Mouse (Mus musculus) kidney, embryonic 14.5 days (tissue): ENCODE results near the gene Bloc1s3. TPM values are rescaled to one million over a fixed set of nuclear protein-coding genes. Genes with fewer than 3 reads are reported as not detected.
A peak's percentile ranks its signal among the peaks of the same experiment; 100 is the strongest.

ENCODE experiments used
- ATAC-seq: fragments of 200-750 bp; cut with Nextera tagmentation; 2 replicates; pipeline ENCODE4 v1.8.0; 2017; ENCODE audit warnings: moderate number of reproducible peaks, mild to moderate bottlenecking, moderate TSS enrichment, moderate library complexity; ENCODE audit not compliant: low FRiP score, low TSS enrichment
- H3K27ac ChIP-seq: fragments of 300-500 bp; sonication (generic); 2 replicates; pipeline ENCODE4 v1.5.1; 2014; ENCODE audit warnings: low read depth, mild to moderate bottlenecking, low read length, moderate library complexity, mixed read lengths
- H3K27me3 ChIP-seq: fragments of 300-500 bp; sonication (generic); 2 replicates; pipeline ENCODE4 v1.6.1; 2014; ENCODE audit warnings: mild to moderate bottlenecking, low read length; ENCODE audit not compliant: control insufficient read depth, insufficient read depth
- H3K36me3 ChIP-seq: fragments of 300-500 bp; sonication (generic); 2 replicates; pipeline ENCODE4 v1.6.1; 2014; ENCODE audit warnings: low read length, mixed read lengths; ENCODE audit not compliant: control insufficient read depth, insufficient read depth
- H3K4me1 ChIP-seq: fragments of 300-500 bp; sonication (generic); 2 replicates; pipeline ENCODE4 v1.6.1; 2014; ENCODE audit warnings: low read length, mixed read lengths; ENCODE audit not compliant: control insufficient read depth, insufficient read depth
- H3K4me2 ChIP-seq: fragments of 300-500 bp; sonication (generic); replicated peaks from 2 replicates; pipeline ENCODE4 v1.6.1; 2014; ENCODE audit warnings: low read depth, mild to moderate bottlenecking, low read length
- H3K4me3 ChIP-seq: fragments of 300-500 bp; sonication (generic); 2 replicates; pipeline ENCODE4 v1.5.1; 2014; ENCODE audit warnings: mild to moderate bottlenecking, low read length
- H3K9ac ChIP-seq: fragments of 300-500 bp; sonication (generic); 2 replicates; pipeline ENCODE4 v1.6.1; 2014; ENCODE audit warnings: low read depth, mild to moderate bottlenecking, low read length, moderate library complexity
- H3K9me3 ChIP-seq: fragments of 300-500 bp; sonication (generic); 2 replicates; pipeline ENCODE4 v1.6.1; 2016; ENCODE audit warnings: low read length; ENCODE audit not compliant: control insufficient read depth
- WGBS: fragments of 180-500 bp; shearing (Covaris S2); extraction: QIAGEN DNeasy Blood & Tissue Kit; methylation state at CpG from one replicate; pipeline ENCODE4 v1.1.7; 2014; 5-methylcytosine and 5-hydroxymethylcytosine counted together
- polyA plus RNA-seq: library from polyadenylated mRNA; unstranded; fragments of >200 nt; fragmentation: Nextera tagmentation; extraction: Ambion mirVana; gene quantifications from 2 replicates; pipeline ENCODE4 v1.2.1, GENCODE M21; 2014

Gene Bloc1s3
- 1.4 and 2.4 TPM in 2 replicates for polyA plus RNA-seq

DNA sequence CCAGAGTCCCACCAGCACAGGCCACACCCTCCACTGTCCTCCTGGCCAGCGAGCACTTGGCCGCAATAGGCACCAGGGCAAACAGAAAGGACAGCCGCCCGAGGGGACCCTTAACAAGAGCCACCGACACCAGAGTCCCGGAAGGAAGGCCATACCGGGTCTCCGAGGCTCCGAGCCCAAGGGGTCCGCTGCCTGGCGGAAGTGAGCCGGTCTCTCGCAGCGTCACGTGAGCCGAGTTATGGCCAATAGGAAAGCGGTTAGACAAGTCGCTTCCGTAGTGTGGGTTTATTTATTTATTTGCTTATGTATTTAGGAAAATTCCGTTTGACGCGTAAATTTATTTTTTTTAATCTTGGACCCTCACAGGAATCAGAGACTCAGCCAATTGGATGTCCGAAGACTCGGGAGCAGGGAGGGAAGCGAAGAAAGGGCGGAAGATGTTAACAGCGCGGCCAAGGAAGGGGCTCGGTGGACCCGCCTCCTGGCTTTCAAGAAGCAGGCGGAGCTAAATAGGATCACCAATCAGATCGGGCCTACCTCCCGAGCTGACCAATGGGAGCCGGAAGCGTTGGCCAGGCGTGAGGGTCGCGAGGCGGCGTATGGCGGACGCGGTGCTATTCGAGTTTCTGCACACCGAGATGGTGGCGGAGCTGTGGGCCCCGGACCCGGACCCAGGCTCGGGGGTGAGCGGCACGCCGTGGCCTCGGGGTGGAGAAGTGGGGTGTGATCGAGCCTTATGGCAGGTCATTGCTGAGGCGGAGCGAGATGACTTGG lies at the start of gene Bloc1s3, which contains the start of gene Trappc6a:
Bloc1s3 (minus strand) TSS at position 218 of the 774 bp plus-strand sequence.
Trappc6a (plus strand) TSS at position 246 of the 774 bp plus-strand sequence.
- H3K36me3 ChIP-seq: no peaks in the 10 kb centered on the region
- ATAC-seq: peak; percentile 95
- peaks cover 8% of the 10 kb centered on the region; the same call in 1 of the 2 replicates for H3K4me1 ChIP-seq
- WGBS: under 1% methylated on average over 56 of the region's 56 CpGs
- H3K4me2 ChIP-seq: peak within 1 kb of the TSS; percentile 97
- H3K9ac ChIP-seq: peak within 1 kb of the TSS; percentile 85
- H3K27me3 ChIP-seq: no peaks in the 10 kb centered on the region
- H3K9me3 ChIP-seq: no peaks in the 10 kb centered on the region
- peak within 1 kb of the TSS; percentile 37; the same call in 1 of the 2 replicates for H3K27ac ChIP-seq
- H3K4me3 ChIP-seq: peak within 1 kb of the TSS; percentile 88

DNA sequence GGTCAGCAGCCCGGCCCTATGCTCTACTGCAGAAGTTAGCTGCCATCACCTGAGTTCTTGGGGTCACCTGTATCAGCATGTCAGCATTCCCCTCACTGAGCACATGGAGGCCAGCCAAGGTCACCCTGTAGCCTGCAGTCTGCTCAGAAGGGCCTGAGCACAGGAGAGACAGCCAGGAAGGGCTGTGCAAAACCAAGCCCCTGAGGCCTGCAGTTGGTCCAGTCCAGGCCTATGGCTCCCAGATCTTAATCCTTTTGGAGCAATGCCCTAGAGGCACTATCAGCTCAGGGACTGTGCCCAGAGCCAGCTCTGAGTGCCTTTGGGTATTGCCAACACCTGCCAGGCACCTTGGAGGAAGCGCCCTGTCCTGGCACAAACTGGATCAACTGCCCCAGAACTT lies 48.9 kb upstream of the Bloc1s3 start:
- no peak for ATAC-seq
- no peak overlapping the region for H3K4me3 ChIP-seq
- no peak overlapping the region for H3K9ac ChIP-seq
- peaks cover 22% of the 10 kb centered on the region for H3K36me3 ChIP-seq
- H3K9me3 ChIP-seq: no peaks in the 10 kb centered on the region
- WGBS: 85% methylated on average over 2 of the region's 2 CpGs
- H3K27me3 ChIP-seq: no peaks in the 10 kb centered on the region
- H3K27ac ChIP-seq: no peak overlapping the region
- H3K4me2 ChIP-seq: no peak overlapping the region
- peaks cover 13% of the 10 kb centered on the region for H3K4me1 ChIP-seq

DNA sequence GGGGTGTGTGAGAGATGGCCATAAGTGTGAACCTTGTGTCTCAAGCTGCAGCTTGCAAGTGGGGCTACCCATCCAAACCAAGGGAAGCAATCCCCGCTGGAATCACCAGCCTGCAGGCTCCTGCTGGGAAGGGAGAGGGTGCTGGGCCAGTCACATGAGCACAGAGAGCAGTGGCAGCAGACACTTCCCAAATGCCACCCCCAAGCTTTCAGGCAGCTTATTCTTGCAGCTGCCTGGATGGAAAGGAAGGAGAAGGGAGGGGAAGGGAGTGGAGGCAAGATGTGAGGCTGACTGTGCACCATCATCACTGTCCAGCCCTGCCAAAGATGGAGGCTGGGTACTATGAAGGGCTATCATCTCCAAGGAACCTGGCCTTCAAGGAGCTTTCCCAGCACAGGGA lies 46.0 kb upstream of the Bloc1s3 start:
- ATAC-seq: no peak
- WGBS: 54% methylated on average over 1 of the region's 1 CpGs
- H3K27me3 ChIP-seq: no peaks in the 10 kb centered on the region
- H3K4me3 ChIP-seq: no peak overlapping the region
- no peaks in the 10 kb centered on the region for H3K9me3 ChIP-seq
- H3K27ac ChIP-seq: no peak overlapping the region
- H3K9ac ChIP-seq: no peak overlapping the region; the same call in 1 of the 2 replicates
- peaks cover 22% of the 10 kb centered on the region for H3K36me3 ChIP-seq
- no peaks in the 10 kb centered on the region for H3K4me1 ChIP-seq
- H3K4me2 ChIP-seq: no peak overlapping the region

DNA sequence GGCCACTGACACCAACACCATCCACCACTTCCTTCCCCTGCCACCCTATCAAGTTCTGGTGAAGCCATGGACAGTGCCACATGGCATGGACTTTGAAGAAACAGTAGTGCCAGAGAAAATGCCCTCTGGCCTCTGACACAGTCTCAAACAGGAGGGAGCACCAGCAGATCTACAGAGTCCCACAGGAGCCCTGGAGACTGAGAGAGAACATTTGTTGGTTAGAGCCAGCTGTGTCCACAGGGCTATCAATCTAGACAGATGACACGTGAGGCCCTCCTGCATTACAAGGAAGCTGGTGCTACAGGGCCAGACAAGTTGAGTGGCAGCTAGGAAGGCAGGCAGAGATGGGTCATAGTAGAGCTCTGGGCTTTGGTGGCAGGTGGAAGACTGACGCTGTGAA lies 44.3 kb upstream of the Bloc1s3 start:
- ATAC-seq: no peak
- Histone ChIP-seq H3K27me3 (no peaks in the 10 kb centered on the region), H3K27ac (no peak overlapping the region), H3K36me3 (peaks cover 17% of the 10 kb centered on the region), H3K4me2 (no peak overlapping the region), H3K4me3 (no peak overlapping the region), H3K9ac (no peak overlapping the region), H3K4me1 (no peaks in the 10 kb centered on the region), H3K9me3 (no peaks in the 10 kb centered on the region)
- 35% methylated on average over 2 of the region's 2 CpGs for WGBS

DNA sequence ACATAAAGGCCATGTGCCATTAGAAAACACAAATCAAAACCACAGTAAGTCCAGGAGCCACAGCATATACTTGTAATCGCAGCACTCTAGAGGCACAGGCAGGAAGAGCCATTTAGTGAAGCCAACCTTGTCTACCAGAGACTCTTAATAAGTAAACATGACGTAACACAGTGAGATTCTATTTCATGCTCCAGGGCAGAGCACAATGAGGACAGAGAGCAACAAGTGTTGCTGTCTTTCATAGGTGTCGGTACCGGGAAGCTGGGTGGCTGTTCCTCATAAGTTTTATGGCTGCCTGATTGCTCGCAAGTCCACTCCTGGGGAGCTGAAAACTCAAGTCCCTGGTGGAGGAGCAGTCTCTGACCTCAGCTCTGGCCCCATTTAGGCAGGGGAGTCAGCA lies 43.5 kb upstream of the Bloc1s3 start:
- H3K9ac ChIP-seq: no peak overlapping the region
- no peak overlapping the region for H3K27ac ChIP-seq
- ATAC-seq: no peak
- no peak overlapping the region for H3K4me3 ChIP-seq
- no peaks in the 10 kb centered on the region for H3K4me1 ChIP-seq
- H3K4me2 ChIP-seq: no peak overlapping the region
- H3K9me3 ChIP-seq: no peaks in the 10 kb centered on the region
- peaks cover 17% of the 10 kb centered on the region for H3K36me3 ChIP-seq
- WGBS: 75% methylated on average over 5 of the region's 5 CpGs
- H3K27me3 ChIP-seq: no peaks in the 10 kb centered on the region

DNA sequence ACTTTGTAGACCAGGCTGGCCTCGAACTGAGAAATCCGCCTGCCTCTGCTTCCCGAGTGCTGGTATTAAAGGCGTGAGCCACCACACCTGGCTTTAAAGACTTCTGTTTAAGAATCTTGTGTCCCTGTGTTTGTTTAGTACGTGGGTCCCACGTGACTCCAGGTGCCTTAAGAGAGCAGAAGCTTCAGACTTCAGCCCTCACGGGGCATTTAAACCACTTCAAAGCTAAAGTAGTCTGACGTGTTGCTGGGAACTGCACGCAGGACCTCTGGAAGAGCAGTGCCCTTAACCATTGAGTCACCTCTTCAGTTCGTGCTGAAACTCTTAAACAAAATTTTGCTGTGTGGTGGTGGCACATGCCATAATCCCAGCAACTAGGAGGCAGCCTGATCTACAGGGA lies 41.2 kb upstream of the Bloc1s3 start:
- Histone ChIP-seq H3K9me3 (no peaks in the 10 kb centered on the region), H3K36me3 (peaks cover 15% of the 10 kb centered on the region), H3K4me3 (no peak overlapping the region), H3K27me3 (no peaks in the 10 kb centered on the region), H3K9ac (no peak overlapping the region), H3K4me2 (no peak overlapping the region), H3K27ac (no peak overlapping the region), H3K4me1 (no peaks in the 10 kb centered on the region)
- 84% methylated on average over 10 of the region's 10 CpGs for WGBS
- no peak for ATAC-seq

DNA sequence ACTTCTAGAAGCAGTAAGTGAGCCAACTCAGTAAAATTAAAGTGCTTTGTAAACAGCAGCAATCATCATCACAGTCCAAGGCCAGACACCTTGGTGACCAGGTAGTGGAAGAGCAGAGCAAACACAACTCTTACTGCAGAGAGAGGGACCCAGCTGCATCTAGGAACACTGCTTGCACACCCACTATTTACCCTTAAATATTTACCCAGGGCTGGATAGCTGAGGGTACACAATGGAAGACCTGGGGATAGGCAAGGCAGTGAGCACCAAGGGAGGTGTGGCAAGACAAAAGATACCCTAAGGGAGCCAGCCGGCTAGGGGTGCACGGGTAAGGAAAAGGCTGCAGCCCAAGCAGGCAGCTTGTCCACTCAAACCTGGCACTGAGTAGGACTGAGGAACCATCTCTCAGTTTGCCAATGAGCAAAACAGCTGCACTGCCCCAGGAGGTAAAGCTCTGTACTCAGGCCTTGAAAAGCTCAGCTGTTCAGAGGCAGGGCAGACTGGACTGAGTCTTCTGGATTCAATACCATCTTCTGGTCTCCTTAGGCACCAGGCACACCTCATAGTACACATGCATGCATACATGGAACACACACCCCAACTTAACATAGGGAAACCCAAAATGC lies 39.3 kb upstream of the Bloc1s3 start:
- 90% methylated on average over 2 of the region's 2 CpGs for WGBS
- Histone ChIP-seq H3K4me2 (no peak overlapping the region), H3K9ac (no peak overlapping the region), H3K27me3 (no peaks in the 10 kb centered on the region), H3K27ac (no peak overlapping the region), H3K4me1 (no peaks in the 10 kb centered on the region), H3K9me3 (no peaks in the 10 kb centered on the region), H3K4me3 (no peak overlapping the region), H3K36me3 (peaks cover 2% of the 10 kb centered on the region; the same call in 1 of the 2 replicates)
- no peak for ATAC-seq

DNA sequence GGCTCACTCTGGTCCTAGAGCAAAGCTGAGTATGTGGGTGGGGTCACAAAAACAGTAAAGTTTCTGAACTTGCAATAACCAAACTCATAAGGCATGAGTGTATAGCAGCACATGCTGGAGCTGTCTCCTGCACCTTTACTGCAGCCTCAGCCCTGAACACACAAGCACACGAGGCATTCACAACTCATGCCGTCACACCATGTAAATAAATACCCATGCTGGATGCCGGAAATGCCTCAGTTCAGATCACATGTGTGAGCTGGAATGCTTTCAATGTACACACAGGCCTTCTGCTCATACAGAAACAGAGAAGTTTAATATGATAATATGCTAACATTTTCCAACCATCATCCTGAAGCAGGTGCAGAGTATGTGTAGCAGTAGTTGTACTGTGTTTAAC lies 37.8 kb upstream of the Bloc1s3 start:
- no peaks in the 10 kb centered on the region for H3K27me3 ChIP-seq
- no peaks in the 10 kb centered on the region for H3K36me3 ChIP-seq
- 47% methylated on average over 3 of the region's 3 CpGs for WGBS
- H3K4me2 ChIP-seq: no peak overlapping the region
- H3K4me3 ChIP-seq: no peak overlapping the region
- H3K9ac ChIP-seq: no peak overlapping the region
- no peaks in the 10 kb centered on the region for H3K9me3 ChIP-seq
- H3K27ac ChIP-seq: no peak overlapping the region
- 0 out of 2 replicates have a peak, but pooled peaks cover 7% of the 10 kb centered on the region for H3K4me1 ChIP-seq
- no peak for ATAC-seq

DNA sequence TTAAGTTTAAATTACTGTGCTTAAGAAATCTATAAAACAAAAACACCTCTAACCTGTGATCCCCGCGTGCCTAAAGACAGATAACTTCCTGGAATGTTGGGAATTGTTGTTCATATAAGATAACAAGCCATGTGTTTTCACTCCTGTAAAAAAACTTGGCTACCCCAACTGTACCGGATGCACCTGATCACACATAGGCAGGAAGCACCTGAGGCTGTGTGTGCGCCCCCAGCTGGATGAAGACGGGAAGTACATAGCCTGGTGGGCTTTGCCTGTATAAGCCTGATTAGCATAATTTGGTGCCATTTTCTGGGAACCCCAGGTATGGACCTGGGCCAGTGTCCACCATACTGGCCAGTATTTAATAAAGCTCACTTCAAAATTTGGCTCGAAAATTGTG lies 35.4 kb upstream of the Bloc1s3 start:
- no peaks in the 10 kb centered on the region for H3K27me3 ChIP-seq
- no peak overlapping the region for H3K4me3 ChIP-seq
- no peak for ATAC-seq
- H3K4me2 ChIP-seq: no peak overlapping the region
- no peak overlapping the region for H3K9ac ChIP-seq
- 52% methylated on average over 6 of the region's 6 CpGs for WGBS
- no peaks in the 10 kb centered on the region for H3K36me3 ChIP-seq
- H3K4me1 ChIP-seq: 0 out of 2 replicates have a peak, but pooled peaks cover 7% of the 10 kb centered on the region
- no peak overlapping the region for H3K27ac ChIP-seq
- no peaks in the 10 kb centered on the region for H3K9me3 ChIP-seq
